Mouse (Mus musculus) midbrain, embryonic 15.5 days (tissue): ENCODE measurements at regions not wholly inside any gene's neighbourhood (a gene's known extent, or its start where the extent isn't known, plus 50 kb on each side); places are given as distances from the start of the nearest gene placed in this dataset.
A peak's percentile ranks its signal among the peaks of the same experiment; 100 is the strongest.

Experiments
- ATAC-seq: fragments of 200-750 bp; cut with Nextera tagmentation; replicated peaks from 2 replicates; pipeline ENCODE4 v1.8.0; 2017; ENCODE audit warnings: moderate TSS enrichment
- H3K27ac ChIP-seq: fragments of 300-500 bp; sonication (generic); 2 replicates; pipeline ENCODE4 v1.5.1; 2015; ENCODE audit warnings: mild to moderate bottlenecking, inconsistent platforms
- H3K27me3 ChIP-seq: fragments of 300-500 bp; sonication (generic); replicated peaks from 2 replicates; pipeline ENCODE4 v1.6.1; 2015; ENCODE audit warnings: inconsistent platforms
- H3K36me3 ChIP-seq: fragments of 300-500 bp; sonication (generic); replicated peaks from 2 replicates; pipeline ENCODE4 v1.6.1; 2015; ENCODE audit warnings: inconsistent platforms
- H3K4me1 ChIP-seq: fragments of 300-500 bp; sonication (generic); 2 replicates; pipeline ENCODE4 v1.6.1; 2015; ENCODE audit warnings: inconsistent platforms
- H3K4me2 ChIP-seq: fragments of 300-500 bp; sonication (generic); 2 replicates; pipeline ENCODE4 v1.6.1; 2015; ENCODE audit warnings: inconsistent platforms, mild to moderate bottlenecking, moderate library complexity
- H3K4me3 ChIP-seq: fragments of 300-500 bp; sonication (generic); 2 replicates; pipeline ENCODE4 v1.5.1; 2015; ENCODE audit warnings: mild to moderate bottlenecking, inconsistent platforms
- H3K9ac ChIP-seq: fragments of 300-500 bp; sonication (generic); 2 replicates; pipeline ENCODE4 v1.6.1; 2015; ENCODE audit warnings: mild to moderate bottlenecking, inconsistent platforms
- H3K9me3 ChIP-seq: fragments of 300-500 bp; sonication (generic); 2 replicates; pipeline ENCODE4 v1.6.1; 2016; ENCODE audit warnings: inconsistent platforms
- WGBS: fragments of 180-500 bp; shearing (Covaris S2); methylation state at CpG from one replicate; pipeline ENCODE4 v1.1.7; 2015; ENCODE audit warnings: mixed read lengths; 5-methylcytosine and 5-hydroxymethylcytosine counted together

DNA sequence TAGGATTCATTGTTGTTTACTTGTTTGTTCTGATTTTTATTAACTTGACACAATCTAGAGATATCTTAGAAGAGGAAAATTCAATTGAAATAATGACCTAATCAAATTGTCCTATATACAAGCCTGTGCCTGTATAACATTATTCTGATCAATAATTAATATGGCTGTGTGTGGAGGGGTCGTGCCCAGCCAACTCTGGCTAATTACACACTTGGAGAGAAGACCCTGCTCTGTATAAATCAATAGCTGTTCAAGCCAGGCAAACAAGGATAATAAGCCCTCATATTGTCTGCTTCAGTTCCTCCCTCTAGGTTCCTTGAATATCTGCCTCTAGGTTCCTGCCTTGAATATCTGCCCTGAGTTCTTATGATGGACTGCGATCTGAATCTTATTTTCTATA, 355.5 kb downstream of the Cdh9 start:
- no peak overlapping the region for H3K27ac ChIP-seq
- ATAC-seq = no peak
- WGBS = 70% methylated on average over 2 of the region's 2 CpGs
- no peaks in the 10 kb centered on the region for H3K27me3 ChIP-seq
- H3K9ac ChIP-seq = no peak overlapping the region
- no peaks in the 10 kb centered on the region for H3K9me3 ChIP-seq
- no peaks in the 10 kb centered on the region for H3K4me1 ChIP-seq
- no peak overlapping the region for H3K4me2 ChIP-seq
- no peak overlapping the region for H3K4me3 ChIP-seq
- H3K36me3 ChIP-seq = no peaks in the 10 kb centered on the region

DNA sequence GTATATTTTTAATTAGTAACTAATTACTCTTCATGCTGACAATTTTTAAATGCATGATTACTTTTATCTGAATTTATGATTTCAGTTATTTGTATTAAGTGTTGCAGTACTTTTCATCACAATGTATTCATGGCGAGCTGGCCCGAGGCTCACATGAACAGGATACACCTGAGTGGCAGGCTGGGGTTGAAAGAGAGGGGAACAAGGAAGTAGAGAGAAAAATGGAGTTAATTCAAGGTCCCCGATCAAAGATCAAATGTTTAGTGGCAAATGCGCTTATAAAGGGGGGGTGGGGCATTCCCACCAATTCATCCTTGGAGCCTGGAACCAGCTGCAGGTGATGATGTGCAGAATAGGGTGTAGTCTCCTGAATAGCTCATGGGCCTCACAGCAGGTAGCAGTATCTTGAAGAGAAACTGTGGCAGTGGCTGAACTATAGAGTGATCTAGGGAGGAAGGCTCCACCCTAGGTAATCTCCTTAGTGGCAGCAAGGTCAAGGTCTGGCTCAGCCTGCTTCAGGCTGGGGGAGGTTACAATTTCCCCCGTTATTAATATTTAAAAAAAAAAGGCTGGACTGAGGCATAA, 360.2 kb downstream of the Cdh9 start:
- Histone ChIP-seq H3K9ac (no peak overlapping the region), H3K36me3 (no peaks in the 10 kb centered on the region), H3K4me1 (no peaks in the 10 kb centered on the region), H3K4me3 (no peak overlapping the region), H3K4me2 (no peak overlapping the region), H3K27me3 (no peaks in the 10 kb centered on the region), H3K27ac (no peak overlapping the region), H3K9me3 (no peaks in the 10 kb centered on the region)
- 89% methylated on average over 5 of the region's 5 CpGs for WGBS
- no peak for ATAC-seq

DNA sequence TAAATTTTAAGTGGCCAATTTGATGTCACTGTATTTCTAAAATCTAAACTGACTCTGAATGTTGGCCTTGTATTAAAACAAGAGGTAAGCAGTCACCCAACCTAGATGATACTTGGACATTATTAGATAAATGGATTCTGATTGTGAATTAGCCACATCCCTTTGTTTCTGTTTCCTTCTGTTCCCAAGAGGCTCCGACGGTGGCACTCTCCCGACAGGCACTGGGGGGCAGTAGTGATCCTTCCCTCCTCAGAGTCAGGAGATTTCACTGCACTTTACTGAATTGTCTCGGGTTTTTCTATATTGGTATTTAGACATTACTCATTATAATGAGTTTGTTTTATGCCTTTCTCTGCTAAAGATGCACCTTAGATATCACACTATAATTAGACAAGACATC, 370.4 kb downstream of the Cdh9 start:
- no peaks in the 10 kb centered on the region for H3K4me1 ChIP-seq
- 0 out of 2 replicates have a peak, but pooled peaks cover 5% of the 10 kb centered on the region for H3K9me3 ChIP-seq
- no peaks in the 10 kb centered on the region for H3K27me3 ChIP-seq
- no peak overlapping the region for H3K9ac ChIP-seq
- no peak overlapping the region for H3K4me3 ChIP-seq
- H3K27ac ChIP-seq = no peak overlapping the region
- 3% methylated on average over 4 of the region's 4 CpGs for WGBS
- no peaks in the 10 kb centered on the region for H3K36me3 ChIP-seq
- H3K4me2 ChIP-seq = no peak overlapping the region
- no peak; the same call in 1 of the 2 replicates for ATAC-seq

DNA sequence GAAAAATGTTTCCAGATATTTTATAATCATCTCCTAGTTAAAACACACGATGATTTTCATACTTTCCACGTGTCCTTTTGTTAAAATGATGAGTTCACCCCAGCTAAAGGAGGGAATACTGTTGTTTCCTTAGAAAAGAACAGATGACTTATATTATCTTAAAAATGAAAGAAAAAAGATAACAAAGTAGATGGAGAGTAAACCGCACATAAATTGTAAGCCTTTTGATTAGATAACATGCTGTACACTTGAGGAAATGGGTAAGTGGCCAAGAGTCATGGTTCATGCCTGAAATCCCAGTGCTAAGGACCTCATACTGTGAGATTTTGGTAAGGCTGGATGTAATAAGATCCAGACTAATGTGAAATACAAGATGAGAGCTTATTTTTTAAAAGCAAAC, 372.6 kb downstream of the Cdh9 start:
- no peak overlapping the region for H3K4me3 ChIP-seq
- WGBS = 89% methylated on average over 3 of the region's 3 CpGs
- H3K36me3 ChIP-seq = no peaks in the 10 kb centered on the region
- no peaks in the 10 kb centered on the region for H3K9me3 ChIP-seq
- ATAC-seq = no peak
- no peak overlapping the region for H3K27ac ChIP-seq
- H3K9ac ChIP-seq = no peak overlapping the region
- H3K4me1 ChIP-seq = no peaks in the 10 kb centered on the region
- no peaks in the 10 kb centered on the region for H3K27me3 ChIP-seq
- H3K4me2 ChIP-seq = no peak overlapping the region

DNA sequence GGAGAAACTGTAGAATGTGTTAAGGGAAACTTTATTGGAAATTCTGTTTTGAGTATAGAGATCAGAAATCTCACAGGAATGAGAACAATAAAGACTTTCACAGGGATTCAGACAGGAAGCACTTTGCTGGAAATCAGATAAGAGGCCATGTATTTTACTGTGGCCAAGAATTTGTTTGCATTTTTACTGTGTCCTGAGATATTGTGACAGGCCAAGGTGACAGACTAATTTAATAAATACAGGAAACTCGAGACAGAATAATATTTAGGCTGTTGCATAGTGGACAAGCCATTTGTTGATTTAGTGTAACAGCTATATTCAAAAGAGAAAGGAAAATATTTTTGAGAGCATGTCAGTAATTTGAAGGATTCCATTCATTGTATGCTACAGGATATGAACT, 407.2 kb downstream of the Cdh9 start:
- no peak overlapping the region for H3K4me2 ChIP-seq
- no peaks in the 10 kb centered on the region for H3K4me1 ChIP-seq
- no peaks in the 10 kb centered on the region for H3K27me3 ChIP-seq
- H3K27ac ChIP-seq = no peak overlapping the region
- H3K4me3 ChIP-seq = no peak overlapping the region
- no peaks in the 10 kb centered on the region for H3K9me3 ChIP-seq
- no peak for ATAC-seq
- 62% methylated on average over 1 of the region's 1 CpGs for WGBS
- no peaks in the 10 kb centered on the region for H3K36me3 ChIP-seq
- H3K9ac ChIP-seq = no peak overlapping the region

DNA sequence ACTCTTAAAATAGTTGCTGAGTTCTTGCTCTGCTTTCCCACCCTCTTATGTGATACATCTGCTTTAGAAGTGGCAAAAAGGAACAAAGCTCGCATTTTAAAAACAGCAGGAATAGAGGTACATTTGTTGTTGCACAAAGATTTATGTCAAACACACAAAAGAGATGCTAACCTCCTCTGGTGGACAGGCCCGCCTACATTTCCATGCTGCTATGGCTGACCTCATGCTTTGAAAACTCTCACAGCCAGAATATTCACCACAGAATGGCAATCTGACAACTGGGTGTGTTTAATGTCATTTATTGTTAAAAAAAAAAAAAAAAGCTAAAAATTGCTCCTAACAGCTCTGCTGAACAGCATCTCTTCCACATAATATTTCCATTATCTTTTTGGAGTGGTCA, 451.6 kb downstream of the Cdh9 start:
- H3K27me3 ChIP-seq = no peaks in the 10 kb centered on the region
- no peak overlapping the region for H3K27ac ChIP-seq
- H3K4me3 ChIP-seq = no peak overlapping the region
- H3K4me1 ChIP-seq = no peaks in the 10 kb centered on the region
- 19% methylated on average over 2 of the region's 2 CpGs for WGBS
- H3K36me3 ChIP-seq = no peaks in the 10 kb centered on the region
- H3K4me2 ChIP-seq = no peak overlapping the region
- no peaks in the 10 kb centered on the region for H3K9me3 ChIP-seq
- no peak overlapping the region for H3K9ac ChIP-seq
- no peak for ATAC-seq

DNA sequence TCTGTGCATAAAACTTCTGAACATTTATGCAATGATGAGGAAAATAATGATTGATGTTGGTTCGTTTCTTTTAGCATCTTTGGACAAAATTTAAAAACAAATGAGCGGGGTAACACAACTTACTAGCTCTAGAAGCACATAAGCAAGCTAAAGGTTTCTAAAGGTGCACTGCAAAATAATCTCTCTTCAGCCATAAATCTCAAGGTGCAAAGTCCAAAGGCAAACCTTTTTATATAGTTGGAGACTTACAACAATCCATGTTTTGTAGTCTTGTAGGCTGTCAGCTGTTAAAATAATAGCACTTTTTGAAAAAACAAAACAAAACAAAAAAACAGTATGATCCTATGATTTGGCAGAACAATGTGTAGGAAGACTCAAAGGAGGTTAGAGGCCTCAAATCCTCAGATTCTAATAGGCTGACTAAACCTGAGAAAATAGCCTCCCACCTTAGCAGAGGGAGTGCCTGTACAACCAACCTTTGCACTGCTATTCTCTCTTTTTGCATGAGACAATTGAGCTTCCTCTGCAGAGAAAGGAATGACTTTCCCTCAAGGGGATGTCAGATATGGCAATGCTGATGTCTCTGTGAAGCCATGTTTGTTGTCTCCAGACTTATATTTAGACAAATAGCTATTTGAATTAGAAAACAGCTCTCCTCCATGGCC, 452.9 kb downstream of the Cdh9 start:
- Histone ChIP-seq H3K4me2 (no peak overlapping the region), H3K4me1 (no peaks in the 10 kb centered on the region), H3K27ac (no peak overlapping the region), H3K27me3 (no peaks in the 10 kb centered on the region), H3K4me3 (no peak overlapping the region), H3K9ac (no peak overlapping the region), H3K36me3 (no peaks in the 10 kb centered on the region), H3K9me3 (no peaks in the 10 kb centered on the region)
- ATAC-seq = no peak
- 91% methylated on average over 2 of the region's 2 CpGs for WGBS

DNA sequence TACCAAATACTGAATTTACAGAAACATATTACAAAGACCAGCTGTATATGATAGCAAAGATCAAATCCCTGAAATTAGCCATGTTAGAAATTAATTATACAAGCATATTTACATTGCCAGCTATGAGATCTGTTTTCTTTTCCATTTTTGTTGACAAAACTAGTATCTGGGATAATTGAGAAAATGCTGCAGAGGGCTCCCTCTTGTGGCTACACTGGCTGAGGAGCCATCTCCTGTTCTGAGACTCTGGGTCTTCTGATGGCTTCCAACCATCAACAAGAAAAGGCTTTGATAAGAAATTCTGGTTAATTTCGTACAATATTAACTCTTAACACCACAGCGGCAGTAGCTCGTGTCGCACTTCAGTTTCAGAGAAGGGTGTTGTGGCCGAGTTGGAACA, 466.9 kb downstream of the Cdh9 start:
- H3K9ac ChIP-seq = no peak overlapping the region
- H3K4me2 ChIP-seq = no peak overlapping the region
- no peak overlapping the region for H3K4me3 ChIP-seq
- ATAC-seq = no peak
- no peaks in the 10 kb centered on the region for H3K27me3 ChIP-seq
- H3K27ac ChIP-seq = no peak overlapping the region
- 54% methylated on average over 5 of the region's 5 CpGs for WGBS
- H3K9me3 ChIP-seq = no peaks in the 10 kb centered on the region
- H3K36me3 ChIP-seq = no peaks in the 10 kb centered on the region
- H3K4me1 ChIP-seq = no peaks in the 10 kb centered on the region

DNA sequence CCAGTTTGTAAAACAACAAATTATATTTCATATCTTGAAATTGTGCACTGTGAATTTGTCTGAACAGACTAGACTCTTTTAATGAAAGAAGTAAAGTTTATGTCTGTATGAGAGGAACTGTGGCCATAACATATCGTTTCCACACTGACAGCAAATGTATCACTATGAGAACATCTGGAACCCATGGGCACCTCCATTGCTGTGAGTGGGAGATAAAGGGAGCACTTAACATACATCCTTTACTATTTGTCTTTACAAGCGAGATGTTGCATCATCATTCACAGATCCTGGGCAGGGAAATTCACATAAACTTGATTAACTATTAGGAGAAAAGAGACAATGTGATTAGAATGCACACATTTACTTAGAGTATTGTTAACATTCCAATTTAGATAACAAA, 476.2 kb downstream of the Cdh9 start:
- Histone ChIP-seq H3K27me3 (no peaks in the 10 kb centered on the region), H3K9ac (no peak overlapping the region), H3K4me3 (no peak overlapping the region), H3K9me3 (no peaks in the 10 kb centered on the region), H3K4me2 (no peak overlapping the region), H3K27ac (no peak overlapping the region), H3K4me1 (no peaks in the 10 kb centered on the region), H3K36me3 (no peaks in the 10 kb centered on the region)
- no peak for ATAC-seq
- 89% methylated on average over 2 of the region's 2 CpGs for WGBS

DNA sequence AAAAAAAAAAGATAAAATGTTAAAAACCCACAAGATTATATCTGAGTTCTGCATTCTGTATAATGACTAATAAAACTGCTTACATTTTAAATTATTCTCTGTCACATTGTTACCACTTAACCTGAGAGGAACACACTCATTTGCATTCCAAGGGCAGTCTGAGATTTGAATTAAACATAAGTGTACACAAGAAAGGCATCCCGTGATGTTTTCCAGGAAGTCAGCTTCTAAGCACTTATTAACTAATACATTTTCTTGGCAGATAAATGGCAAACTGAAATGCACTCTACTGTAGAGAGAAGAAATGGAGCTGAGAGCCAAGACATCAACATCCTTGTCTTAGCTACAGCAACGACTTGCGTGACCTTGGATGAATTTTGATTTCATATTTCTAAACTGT, 516.5 kb downstream of the Cdh9 start:
- ATAC-seq = peak; percentile 60; the same call in 1 of the 2 replicates
- WGBS = 45% methylated on average over 3 of the region's 3 CpGs
- no peaks in the 10 kb centered on the region for H3K4me1 ChIP-seq
- no peaks in the 10 kb centered on the region for H3K36me3 ChIP-seq
- no peaks in the 10 kb centered on the region for H3K9me3 ChIP-seq
- no peak overlapping the region for H3K9ac ChIP-seq
- H3K27me3 ChIP-seq = no peaks in the 10 kb centered on the region
- H3K27ac ChIP-seq = no peak overlapping the region
- H3K4me3 ChIP-seq = no peak overlapping the region
- no peak overlapping the region for H3K4me2 ChIP-seq

DNA sequence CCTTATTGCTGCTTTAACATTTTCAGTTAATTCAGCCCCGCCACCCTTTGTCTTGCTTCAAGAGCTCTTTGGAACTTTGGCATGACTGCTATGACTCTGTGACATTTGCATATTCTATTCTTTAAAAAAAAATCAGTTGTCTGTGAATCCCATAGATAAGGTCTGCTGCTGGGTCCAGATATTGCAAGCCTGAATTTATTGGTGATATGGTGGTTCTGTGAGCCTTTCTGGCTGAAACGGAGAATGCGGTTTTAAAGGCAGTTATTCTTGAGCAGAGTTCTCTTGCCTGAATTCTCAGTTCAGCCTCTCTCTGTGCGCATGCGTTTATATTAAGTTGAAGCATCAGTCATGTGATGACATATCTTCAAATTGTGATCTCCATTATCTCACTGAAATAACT, 560.7 kb downstream of the Cdh9 start:
- no peak for ATAC-seq
- no peak overlapping the region for H3K4me3 ChIP-seq
- H3K9ac ChIP-seq = no peak overlapping the region
- no peaks in the 10 kb centered on the region for H3K36me3 ChIP-seq
- H3K9me3 ChIP-seq = no peaks in the 10 kb centered on the region
- H3K27ac ChIP-seq = no peak overlapping the region
- H3K4me2 ChIP-seq = no peak overlapping the region
- no peaks in the 10 kb centered on the region for H3K27me3 ChIP-seq
- H3K4me1 ChIP-seq = no peaks in the 10 kb centered on the region
- 88% methylated on average over 5 of the region's 5 CpGs for WGBS
